Mouse (Mus musculus) neural tube, embryonic 15.5 days (tissue): Measurements from ENCODE around the gene Prkca. TPM values are rescaled to one million over a fixed set of nuclear protein-coding genes. Genes with fewer than 3 reads are reported as not detected.

ENCODE experiments used
- ATAC-seq: fragments of 200-750 bp; cut with Nextera tagmentation; 2 replicates; pipeline ENCODE4 v1.8.0; 2017; ENCODE audit warnings: mild to moderate bottlenecking, moderate TSS enrichment, moderate library complexity; ENCODE audit not compliant: low FRiP score
- H3K27ac ChIP-seq: fragments of 300-500 bp; sonication (generic); replicated peaks from 2 replicates; pipeline ENCODE4 v1.5.1; 2015; ENCODE audit warnings: mild to moderate bottlenecking, inconsistent platforms
- H3K27me3 ChIP-seq: fragments of 300-500 bp; sonication (generic); replicated peaks from 2 replicates; pipeline ENCODE4 v1.6.1; 2015; ENCODE audit warnings: inconsistent platforms
- H3K36me3 ChIP-seq: fragments of 300-500 bp; sonication (generic); 2 replicates; pipeline ENCODE4 v1.6.1; 2015; ENCODE audit warnings: inconsistent platforms
- H3K4me1 ChIP-seq: fragments of 300-500 bp; sonication (generic); 2 replicates; pipeline ENCODE4 v1.6.1; 2015; ENCODE audit warnings: inconsistent platforms
- H3K4me2 ChIP-seq: fragments of 300-500 bp; sonication (generic); 2 replicates; pipeline ENCODE4 v1.6.1; 2015; ENCODE audit warnings: inconsistent platforms, mild to moderate bottlenecking, moderate library complexity
- H3K4me3 ChIP-seq: fragments of 300-500 bp; sonication (generic); replicated peaks from 2 replicates; pipeline ENCODE4 v1.5.1; 2015; ENCODE audit warnings: mild to moderate bottlenecking, inconsistent platforms
- H3K9ac ChIP-seq: fragments of 300-500 bp; sonication (generic); replicated peaks from 2 replicates; pipeline ENCODE4 v1.6.1; 2015; ENCODE audit warnings: mild to moderate bottlenecking, inconsistent platforms
- H3K9me3 ChIP-seq: fragments of 300-500 bp; sonication (generic); replicated peaks from 2 replicates; pipeline ENCODE4 v1.6.1; 2016; ENCODE audit warnings: inconsistent platforms
- WGBS: fragments of 180-500 bp; shearing (Covaris S2); methylation state at CpG from one replicate; pipeline ENCODE4 v1.1.7; 2015; ENCODE audit warnings: mixed read lengths; 5-methylcytosine and 5-hydroxymethylcytosine counted together
- polyA plus RNA-seq: library from polyadenylated mRNA; unstranded; fragments of >200 nt; fragmentation: Nextera tagmentation; extraction: Ambion mirVana; gene quantifications from 2 replicates; pipeline ENCODE4 v1.2.1, GENCODE M21; 2015

Gene Prkca
- polyA plus RNA-seq, 1 experiment from 2014 or later: 9.1 TPM

DNA sequence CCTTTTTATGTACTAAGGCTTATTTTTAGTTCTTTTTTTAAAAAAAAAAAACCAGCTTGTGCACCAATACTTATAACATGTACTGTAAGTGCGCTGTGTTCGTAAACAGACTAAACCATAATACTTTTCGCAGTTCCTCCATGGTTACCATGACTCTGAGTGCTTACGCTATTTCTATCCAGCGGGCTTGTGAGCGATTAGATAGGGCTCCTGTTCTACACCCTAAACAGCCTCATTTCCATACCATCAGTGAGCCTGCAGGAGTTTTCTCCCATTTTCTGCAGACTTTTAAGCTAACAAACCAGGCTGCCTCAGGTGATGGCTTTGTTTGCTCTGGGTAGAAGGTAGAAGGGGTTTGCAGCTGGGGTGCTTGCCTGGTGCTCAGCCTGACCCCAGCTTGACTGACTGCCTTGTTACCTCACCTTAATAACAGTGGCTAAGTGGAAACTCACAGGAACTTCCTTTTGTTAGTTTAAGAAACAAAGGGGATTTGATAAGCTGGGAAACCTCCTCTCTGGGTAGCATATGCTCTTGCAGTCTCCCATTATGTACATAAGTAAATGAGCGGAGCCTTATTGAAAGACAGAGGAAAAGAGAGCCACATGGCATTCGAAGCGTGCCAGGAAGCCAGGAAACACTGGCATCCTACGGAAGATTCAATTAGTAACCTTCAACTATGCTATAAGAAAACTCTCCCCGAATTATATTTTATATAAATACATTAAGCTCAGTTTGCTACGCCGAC is 197.8 kb downstream of the Prkca start:
- H3K4me2 ChIP-seq: no peak overlapping the region
- H3K27me3 ChIP-seq: no peaks in the 10 kb centered on the region
- 0 out of 2 replicates have a peak overlapping the region, but pooled peaks have one; percentile 28 for H3K27ac ChIP-seq
- no peaks in the 10 kb centered on the region for H3K9me3 ChIP-seq
- H3K4me3 ChIP-seq: no peak overlapping the region
- no peak for ATAC-seq
- 59% methylated on average over 13 of the region's 13 CpGs for WGBS
- H3K4me1 ChIP-seq: peaks cover 40% of the 10 kb centered on the region
- H3K36me3 ChIP-seq: no peaks in the 10 kb centered on the region
- no peak overlapping the region; the same call in 1 of the 2 replicates for H3K9ac ChIP-seq

GRCm38 (mm10) chr11:108145128-108145527 is 198.6 kb downstream of the Prkca start:
- no peak overlapping the region for H3K27ac ChIP-seq
- H3K4me2 ChIP-seq: no peak overlapping the region
- H3K36me3 ChIP-seq: no peaks in the 10 kb centered on the region
- peaks cover 36% of the 10 kb centered on the region for H3K4me1 ChIP-seq
- no peaks in the 10 kb centered on the region for H3K9me3 ChIP-seq
- no peak for ATAC-seq
- H3K9ac ChIP-seq: no peak overlapping the region
- no peaks in the 10 kb centered on the region for H3K27me3 ChIP-seq
- no peak overlapping the region for H3K4me3 ChIP-seq
- 62% methylated on average over 8 of the region's 8 CpGs for WGBS

DNA sequence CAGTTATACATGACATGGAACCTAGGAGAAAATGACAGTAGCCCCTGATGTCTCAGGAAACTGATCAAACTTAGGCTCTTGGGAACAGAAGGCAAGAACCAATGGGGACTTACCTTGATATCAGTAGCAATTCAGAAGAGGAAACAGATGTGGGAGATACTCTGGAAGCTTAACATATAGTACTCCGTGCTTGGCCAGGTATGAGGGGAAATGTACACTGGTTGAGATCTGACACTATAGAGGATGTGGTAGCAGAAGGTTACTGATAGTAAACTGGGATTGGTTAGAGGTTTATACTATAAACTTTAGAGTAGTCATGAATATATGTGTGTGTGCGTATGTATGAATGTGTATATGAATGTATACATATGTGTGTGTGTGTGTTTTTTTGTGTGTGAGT is 200.0 kb downstream of the Prkca start:
- Histone ChIP-seq H3K9ac (no peak overlapping the region), H3K27ac (no peak overlapping the region), H3K4me3 (no peak overlapping the region), H3K36me3 (no peaks in the 10 kb centered on the region), H3K4me2 (no peak overlapping the region), H3K9me3 (no peaks in the 10 kb centered on the region), H3K27me3 (no peaks in the 10 kb centered on the region), H3K4me1 (peaks cover 30% of the 10 kb centered on the region)
- WGBS: 92% methylated on average over 2 of the region's 2 CpGs
- ATAC-seq: no peak

- no peak for ATAC-seq
- Histone ChIP-seq H3K27me3 (no peaks in the 10 kb centered on the region), H3K36me3 (no peaks in the 10 kb centered on the region), H3K4me1 (peaks cover 21% of the 10 kb centered on the region), H3K9me3 (no peaks in the 10 kb centered on the region), H3K27ac (no peak overlapping the region), H3K4me2 (no peak overlapping the region), H3K9ac (no peak overlapping the region), H3K4me3 (no peak overlapping the region)
- 73% methylated on average over 7 of the region's 7 CpGs for whole genome bisulfite sequencing
Observed at GRCm38 (mm10) chr11:108140028-108140427, 203.7 kb downstream of the Prkca start.

- no peak for ATAC-seq
- Histone ChIP-seq H3K27me3 (no peaks in the 10 kb centered on the region), H3K27ac (peak overlapping the region; percentile 8; the same call in 1 of the 2 replicates), H3K36me3 (no peaks in the 10 kb centered on the region), H3K9me3 (no peaks in the 10 kb centered on the region), H3K4me3 (no peak overlapping the region), H3K4me2 (no peak overlapping the region), H3K4me1 (peaks cover 21% of the 10 kb centered on the region; the same call in 1 of the 2 replicates), H3K9ac (no peak overlapping the region)
- 59% methylated on average over 3 of the region's 3 CpGs for WGBS
Observed at GRCm38 (mm10) chr11:108136341-108136740, 207.4 kb downstream of the Prkca start.

GRCm38 (mm10) chr11:108135407-108136159 is 208.1 kb downstream of the Prkca start:
- WGBS: 40% methylated on average over 4 of the region's 4 CpGs
- no peak for ATAC-seq
- H3K4me1 ChIP-seq: peaks cover 14% of the 10 kb centered on the region; the same call in 1 of the 2 replicates
- H3K4me2 ChIP-seq: no peak overlapping the region
- H3K36me3 ChIP-seq: no peaks in the 10 kb centered on the region
- H3K9me3 ChIP-seq: no peaks in the 10 kb centered on the region
- H3K27ac ChIP-seq: no peak overlapping the region
- H3K27me3 ChIP-seq: no peaks in the 10 kb centered on the region
- H3K4me3 ChIP-seq: no peak overlapping the region
- no peak overlapping the region for H3K9ac ChIP-seq

DNA sequence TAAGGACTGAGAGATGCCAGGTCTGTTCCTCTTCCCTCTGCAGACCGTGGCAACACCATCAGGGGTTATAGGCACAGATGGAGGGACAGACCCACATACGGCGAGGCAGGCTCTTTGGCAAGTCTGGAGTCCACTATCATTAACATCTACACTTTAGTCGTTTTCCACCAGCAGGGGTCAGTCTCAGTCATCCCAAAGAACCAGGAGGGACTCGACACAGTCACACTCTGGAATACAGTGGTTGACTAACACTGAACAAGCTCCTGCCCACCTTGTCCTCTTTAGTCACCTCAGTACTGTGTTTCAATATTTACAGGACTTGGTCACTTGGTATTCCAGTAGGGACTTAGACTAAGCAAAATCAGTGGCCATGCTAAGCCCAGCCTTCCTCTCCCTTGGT is 215.1 kb downstream of the Prkca start:
- no peak overlapping the region for H3K27ac ChIP-seq
- no peak for ATAC-seq
- no peaks in the 10 kb centered on the region for H3K36me3 ChIP-seq
- no peaks in the 10 kb centered on the region for H3K9me3 ChIP-seq
- H3K4me1 ChIP-seq: no peaks in the 10 kb centered on the region
- no peak overlapping the region for H3K4me3 ChIP-seq
- no peak overlapping the region for H3K4me2 ChIP-seq
- WGBS: 37% methylated on average over 5 of the region's 5 CpGs
- H3K9ac ChIP-seq: no peak overlapping the region
- H3K27me3 ChIP-seq: no peaks in the 10 kb centered on the region

GRCm38 (mm10) chr11:108127908-108128307 is 215.8 kb downstream of the Prkca start:
- no peak overlapping the region for H3K27ac ChIP-seq
- no peaks in the 10 kb centered on the region for H3K4me1 ChIP-seq
- H3K4me2 ChIP-seq: no peak overlapping the region
- 81% methylated on average over 5 of the region's 5 CpGs for WGBS
- no peaks in the 10 kb centered on the region for H3K36me3 ChIP-seq
- H3K4me3 ChIP-seq: no peak overlapping the region
- no peak for ATAC-seq
- no peak overlapping the region for H3K9ac ChIP-seq
- H3K9me3 ChIP-seq: no peaks in the 10 kb centered on the region
- no peaks in the 10 kb centered on the region for H3K27me3 ChIP-seq

DNA sequence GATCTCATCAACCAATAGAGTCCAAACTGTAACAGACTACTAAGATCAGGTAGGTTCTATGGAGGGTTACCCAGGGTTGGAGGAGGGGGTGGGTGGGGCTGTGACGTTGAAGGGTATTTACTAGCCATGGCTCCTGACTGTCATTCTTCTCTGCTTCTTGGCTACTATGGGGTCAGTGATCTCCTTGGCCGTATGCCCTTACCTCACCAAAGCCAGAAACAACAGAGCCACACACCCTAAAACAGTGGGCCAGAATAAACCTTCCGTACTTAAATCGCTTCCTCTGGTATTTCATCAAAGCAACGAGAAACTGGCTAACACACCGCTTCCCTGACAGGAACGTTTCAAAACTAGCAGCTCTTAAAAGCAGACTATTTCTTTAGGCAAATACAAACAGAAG is 221.2 kb downstream of the Prkca start:
- Histone ChIP-seq H3K9ac (no peak overlapping the region), H3K4me2 (no peak overlapping the region), H3K27me3 (no peaks in the 10 kb centered on the region), H3K36me3 (no peaks in the 10 kb centered on the region), H3K4me1 (no peaks in the 10 kb centered on the region), H3K4me3 (no peak overlapping the region), H3K27ac (no peak overlapping the region), H3K9me3 (no peaks in the 10 kb centered on the region)
- 86% methylated on average over 7 of the region's 7 CpGs for WGBS
- ATAC-seq: no peak

- H3K36me3 ChIP-seq: no peaks in the 10 kb centered on the region
- no peaks in the 10 kb centered on the region for H3K4me1 ChIP-seq
- no peak overlapping the region for H3K9ac ChIP-seq
- ATAC-seq: no peak
- H3K4me3 ChIP-seq: no peak overlapping the region
- no peaks in the 10 kb centered on the region for H3K9me3 ChIP-seq
- H3K4me2 ChIP-seq: no peak overlapping the region
- no peaks in the 10 kb centered on the region for H3K27me3 ChIP-seq
- 73% methylated on average over 5 of the region's 5 CpGs for WGBS
- no peak overlapping the region for H3K27ac ChIP-seq
Observed at GRCm38 (mm10) chr11:108120708-108121107, 223.0 kb downstream of the Prkca start.

GRCm38 (mm10) chr11:108119785-108120184 is 223.9 kb downstream of the Prkca start:
- no peaks in the 10 kb centered on the region for H3K27me3 ChIP-seq
- WGBS: 86% methylated on average over 3 of the region's 3 CpGs
- H3K4me1 ChIP-seq: no peaks in the 10 kb centered on the region
- no peak for ATAC-seq
- no peak overlapping the region for H3K4me3 ChIP-seq
- H3K9ac ChIP-seq: no peak overlapping the region
- no peak overlapping the region for H3K4me2 ChIP-seq
- no peaks in the 10 kb centered on the region for H3K9me3 ChIP-seq
- H3K36me3 ChIP-seq: no peaks in the 10 kb centered on the region
- no peak overlapping the region for H3K27ac ChIP-seq

DNA sequence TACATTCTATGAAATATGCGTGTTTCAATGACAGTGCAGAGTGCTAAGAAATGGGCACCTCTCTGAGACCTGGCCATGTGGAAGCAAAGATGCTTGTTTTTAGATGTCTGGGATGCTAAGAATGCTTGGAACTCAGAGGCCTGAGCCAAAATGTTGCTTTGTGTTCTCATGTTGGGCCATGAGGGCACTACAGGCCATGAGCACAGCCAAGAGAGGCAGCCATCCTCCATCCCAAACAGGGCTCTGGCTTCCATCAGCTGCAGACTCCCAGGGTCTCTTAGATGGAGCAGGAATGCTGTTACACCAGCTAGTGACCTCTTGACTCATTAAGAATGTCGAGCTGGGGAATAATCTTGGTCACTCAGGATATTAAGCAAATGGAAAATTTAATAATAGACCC is 224.9 kb downstream of the Prkca start:
- Histone ChIP-seq H3K4me3 (no peak overlapping the region), H3K27me3 (no peaks in the 10 kb centered on the region), H3K27ac (no peak overlapping the region), H3K4me2 (no peak overlapping the region), H3K9me3 (no peaks in the 10 kb centered on the region), H3K36me3 (no peaks in the 10 kb centered on the region), H3K9ac (no peak overlapping the region), H3K4me1 (no peaks in the 10 kb centered on the region)
- WGBS: 92% methylated on average over 2 of the region's 2 CpGs
- no peak for ATAC-seq
